Mouse (Mus musculus) stomach, embryonic 15.5 days (tissue): ENCODE results near the gene Pabpc1l. TPM values are rescaled to one million over a fixed set of nuclear protein-coding genes. Genes with fewer than 3 reads are reported as not detected.

Experiments
- ATAC-seq: fragments of 200-750 bp; cut with Nextera tagmentation; 2 replicates; pipeline ENCODE4 v1.8.0; 2017; ENCODE audit warnings: low read depth, moderate number of reproducible peaks, moderate TSS enrichment; ENCODE audit not compliant: insufficient read depth, low FRiP score
- H3K27ac ChIP-seq: fragments of 300-500 bp; sonication (generic); 2 replicates; pipeline ENCODE4 v1.5.1; 2015; ENCODE audit warnings: mild to moderate bottlenecking, inconsistent platforms
- H3K27me3 ChIP-seq: fragments of 300-500 bp; sonication (generic); replicated peaks from 2 replicates; pipeline ENCODE4 v1.6.1; 2015; ENCODE audit warnings: inconsistent platforms
- H3K36me3 ChIP-seq: fragments of 300-500 bp; sonication (generic); 2 replicates; pipeline ENCODE4 v1.6.1; 2015; ENCODE audit warnings: inconsistent platforms
- H3K4me1 ChIP-seq: fragments of 300-500 bp; sonication (generic); 2 replicates; pipeline ENCODE4 v1.6.1; 2015; ENCODE audit warnings: inconsistent platforms
- H3K4me2 ChIP-seq: fragments of 300-500 bp; sonication (generic); 2 replicates; pipeline ENCODE4 v1.6.1; 2015; ENCODE audit warnings: mild to moderate bottlenecking, inconsistent platforms
- H3K4me3 ChIP-seq: fragments of 300-500 bp; sonication (generic); replicated peaks from 2 replicates; pipeline ENCODE4 v1.5.1; 2015; ENCODE audit warnings: inconsistent platforms
- H3K9ac ChIP-seq: fragments of 300-500 bp; sonication (generic); 2 replicates; pipeline ENCODE4 v1.6.1; 2015; ENCODE audit warnings: inconsistent platforms
- H3K9me3 ChIP-seq: fragments of 300-500 bp; sonication (generic); 2 replicates; pipeline ENCODE4 v1.6.1; 2016; ENCODE audit warnings: inconsistent platforms
- WGBS: fragments of 180-500 bp; shearing (Covaris S2); methylation state at CpG from one replicate; pipeline ENCODE4 v1.1.7; 2015; 5-methylcytosine and 5-hydroxymethylcytosine counted together
- polyA plus RNA-seq: library from polyadenylated mRNA; unstranded; fragments of >200 nt; fragmentation: Nextera tagmentation; extraction: Ambion mirVana; gene quantifications from 2 replicates; pipeline ENCODE4 v1.2.1, GENCODE M21; 2015

The Pabpc1l gene
- polyA plus RNA-seq, 1 experiment from 2014 or later = 1.3 TPM

DNA sequence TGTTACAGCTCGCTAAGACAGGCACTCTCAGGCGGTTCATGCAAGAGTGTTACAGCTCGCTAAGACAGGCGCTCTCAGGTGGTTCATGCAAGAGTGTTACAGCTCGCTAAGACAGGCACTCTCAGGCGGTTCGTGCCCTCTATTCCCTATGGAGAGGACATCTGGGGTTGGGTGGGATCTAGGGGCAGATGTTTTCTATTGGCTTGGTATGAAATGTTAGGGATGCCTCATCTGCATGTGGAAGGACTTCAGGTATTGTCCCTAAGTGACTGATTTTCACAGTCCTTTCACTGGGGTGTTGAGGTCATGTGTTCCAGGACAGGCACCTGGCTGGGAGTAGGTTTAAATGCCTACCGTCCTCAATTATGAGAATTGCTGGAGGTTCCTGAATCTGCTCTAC, 17.7 kb upstream of the Pabpc1l start:
- Histone ChIP-seq H3K9ac (no peak overlapping the region), H3K4me3 (no peak overlapping the region), H3K4me1 (peaks cover 17% of the 10 kb centered on the region; the same call in 1 of the 2 replicates), H3K9me3 (no peaks in the 10 kb centered on the region), H3K36me3 (0 out of 2 replicates have a peak, but pooled peaks cover 6% of the 10 kb centered on the region), H3K27ac (no peak overlapping the region), H3K27me3 (no peaks in the 10 kb centered on the region), H3K4me2 (no peak overlapping the region)
- 82% methylated on average over 8 of the region's 8 CpGs for WGBS
- no peak for ATAC-seq

DNA sequence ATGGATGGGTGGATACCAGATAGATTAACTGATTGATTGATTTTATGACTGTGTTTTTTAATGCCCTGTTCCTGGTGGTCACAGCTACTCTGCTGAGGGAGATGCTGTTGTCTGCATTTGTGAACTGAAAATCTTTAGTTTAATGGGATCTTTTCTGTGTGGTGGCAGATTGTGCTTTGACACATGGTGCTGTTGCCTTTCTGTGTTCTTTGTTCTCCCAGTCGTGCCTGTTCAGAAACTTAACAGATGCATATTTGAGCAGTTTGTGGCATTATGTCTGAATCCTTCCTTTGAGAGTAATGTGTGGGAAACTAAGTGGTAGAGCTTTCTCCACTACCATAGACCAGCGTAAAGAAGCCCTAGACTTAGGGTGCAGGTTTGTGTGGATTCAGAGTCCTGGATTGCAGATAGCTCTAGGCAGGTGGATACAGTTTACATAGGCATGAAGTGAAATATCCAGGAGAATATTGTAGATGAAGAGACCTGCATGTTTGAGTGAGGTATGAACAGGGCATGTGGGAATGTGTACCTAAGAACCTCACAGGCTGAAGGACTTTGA, 17.2 kb upstream of the Pabpc1l start:
- no peak overlapping the region for H3K4me2 ChIP-seq

DNA sequence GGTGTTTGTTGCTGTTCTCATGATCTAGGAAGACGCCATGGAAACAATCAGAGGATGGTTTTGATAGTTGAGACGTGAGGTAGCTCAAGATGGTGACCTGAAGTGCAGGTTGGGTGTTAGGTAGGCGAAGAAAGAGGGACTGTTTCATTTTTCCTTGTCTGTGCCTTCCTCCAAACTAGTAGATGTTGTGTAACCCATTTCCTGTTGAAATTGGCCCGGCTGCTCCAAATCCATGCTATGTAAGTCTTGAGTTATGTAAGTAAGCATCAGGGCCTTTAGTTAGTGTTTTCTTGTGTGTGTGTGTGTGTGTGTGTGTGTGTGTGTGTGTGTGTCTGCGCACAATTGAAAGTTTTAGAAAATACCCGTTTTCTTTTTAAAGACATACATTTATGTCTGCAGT, 16.0 kb upstream of the Pabpc1l start:
- no peak for ATAC-seq
- Histone ChIP-seq H3K4me3 (no peak overlapping the region), H3K27ac (no peak overlapping the region), H3K36me3 (peaks cover 12% of the 10 kb centered on the region; the same call in 1 of the 2 replicates), H3K27me3 (no peaks in the 10 kb centered on the region), H3K9me3 (no peaks in the 10 kb centered on the region), H3K4me2 (no peak overlapping the region), H3K4me1 (peaks cover 12% of the 10 kb centered on the region; the same call in 1 of the 2 replicates), H3K9ac (no peak overlapping the region)
- WGBS = 83% methylated on average over 6 of the region's 6 CpGs

More for the DNA sequence above, 17.2 kb upstream of the Pabpc1l start:
- Histone ChIP-seq H3K4me1 (peaks cover 17% of the 10 kb centered on the region; the same call in 1 of the 2 replicates), H3K4me3 (no peak overlapping the region), H3K27me3 (no peaks in the 10 kb centered on the region), H3K9ac (no peak overlapping the region), H3K9me3 (no peaks in the 10 kb centered on the region), H3K36me3 (0 out of 2 replicates have a peak, but pooled peaks cover 6% of the 10 kb centered on the region), H3K27ac (no peak overlapping the region)
- no peak for ATAC-seq
- WGBS = 71% methylated on average over 2 of the region's 2 CpGs

DNA sequence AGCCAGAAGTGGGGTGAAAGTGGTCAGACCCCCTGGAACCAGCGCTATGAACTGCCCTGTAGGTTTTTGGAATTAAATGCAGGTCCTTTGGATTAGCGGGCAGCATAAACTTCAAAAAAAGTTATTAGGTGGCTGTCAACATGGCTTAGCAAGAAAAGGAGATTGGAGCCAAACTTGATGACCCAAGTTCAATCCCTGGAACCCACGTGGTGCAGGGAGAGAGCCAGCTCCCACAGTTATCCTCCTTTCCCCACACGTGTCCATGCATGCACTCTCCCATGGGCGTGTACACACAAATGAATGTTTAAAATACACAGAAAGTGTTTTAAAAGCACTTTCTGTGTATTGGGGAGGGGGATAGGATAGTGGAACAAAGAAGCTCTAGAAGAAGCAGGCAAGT, 14.8 kb upstream of the Pabpc1l start:
- Histone ChIP-seq H3K4me3 (no peak overlapping the region), H3K4me2 (no peak overlapping the region), H3K36me3 (peaks cover 25% of the 10 kb centered on the region), H3K27me3 (no peaks in the 10 kb centered on the region), H3K27ac (no peak overlapping the region), H3K4me1 (peaks cover 8% of the 10 kb centered on the region; the same call in 1 of the 2 replicates), H3K9ac (no peak overlapping the region), H3K9me3 (no peaks in the 10 kb centered on the region)
- 74% methylated on average over 5 of the region's 5 CpGs for WGBS
- ATAC-seq = no peak

DNA sequence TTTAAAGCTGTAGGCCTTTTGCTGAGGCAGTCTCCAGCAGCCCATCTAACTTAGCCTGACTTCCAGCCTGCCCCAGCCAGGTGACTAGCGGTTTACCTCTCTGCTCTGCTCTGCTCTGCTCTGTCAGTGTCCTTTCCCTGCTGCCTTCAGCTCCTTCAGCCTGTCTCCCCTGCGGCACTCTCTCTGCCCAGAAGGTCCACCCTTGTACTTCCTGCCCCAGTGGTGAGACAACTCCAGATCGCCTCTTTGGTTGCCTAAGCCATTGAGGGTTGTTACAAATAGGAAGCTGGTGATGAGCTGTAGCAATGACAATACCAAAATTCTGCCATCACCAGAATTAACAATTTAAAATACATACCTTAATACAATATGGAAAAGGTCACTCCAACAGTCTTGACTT, 14.3 kb upstream of the Pabpc1l start:
- H3K4me1 ChIP-seq = peaks cover 8% of the 10 kb centered on the region; the same call in 1 of the 2 replicates
- H3K9me3 ChIP-seq = no peaks in the 10 kb centered on the region
- H3K36me3 ChIP-seq = peaks cover 29% of the 10 kb centered on the region
- H3K27me3 ChIP-seq = no peaks in the 10 kb centered on the region
- no peak overlapping the region for H3K9ac ChIP-seq
- no peak overlapping the region for H3K4me3 ChIP-seq
- ATAC-seq = no peak
- H3K4me2 ChIP-seq = no peak overlapping the region
- no peak overlapping the region for H3K27ac ChIP-seq
- WGBS = 84% methylated on average over 3 of the region's 3 CpGs

DNA sequence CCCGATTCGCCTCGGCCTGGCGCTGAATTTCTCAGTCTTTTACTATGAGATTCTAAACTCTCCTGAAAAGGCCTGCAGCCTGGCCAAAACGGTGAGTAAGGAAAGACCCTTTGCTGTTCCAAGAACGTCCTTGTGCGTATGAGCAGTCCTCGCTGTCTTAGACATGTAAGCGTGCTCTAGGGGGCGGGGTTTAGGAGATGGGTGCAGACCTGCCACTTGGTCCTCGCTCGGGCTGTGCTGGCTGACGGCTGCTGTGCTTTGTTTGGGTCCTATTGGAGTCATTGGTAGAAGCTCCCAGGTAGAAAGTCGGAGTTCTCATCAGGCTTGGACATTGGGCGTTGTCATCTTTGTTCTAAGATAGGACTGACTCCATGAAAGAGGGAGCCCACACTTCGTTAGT, 9.9 kb upstream of the Pabpc1l start:
- no peak overlapping the region for H3K4me2 ChIP-seq
- no peak overlapping the region for H3K4me3 ChIP-seq
- H3K4me1 ChIP-seq = 0 out of 2 replicates have a peak, but pooled peaks cover under 1% of the 10 kb centered on the region
- peaks cover 59% of the 10 kb centered on the region for H3K36me3 ChIP-seq
- ATAC-seq = no peak
- H3K27ac ChIP-seq = no peak overlapping the region
- H3K9me3 ChIP-seq = no peaks in the 10 kb centered on the region
- H3K27me3 ChIP-seq = no peaks in the 10 kb centered on the region
- no peak overlapping the region for H3K9ac ChIP-seq
- WGBS = 91% methylated on average over 16 of the region's 16 CpGs

DNA sequence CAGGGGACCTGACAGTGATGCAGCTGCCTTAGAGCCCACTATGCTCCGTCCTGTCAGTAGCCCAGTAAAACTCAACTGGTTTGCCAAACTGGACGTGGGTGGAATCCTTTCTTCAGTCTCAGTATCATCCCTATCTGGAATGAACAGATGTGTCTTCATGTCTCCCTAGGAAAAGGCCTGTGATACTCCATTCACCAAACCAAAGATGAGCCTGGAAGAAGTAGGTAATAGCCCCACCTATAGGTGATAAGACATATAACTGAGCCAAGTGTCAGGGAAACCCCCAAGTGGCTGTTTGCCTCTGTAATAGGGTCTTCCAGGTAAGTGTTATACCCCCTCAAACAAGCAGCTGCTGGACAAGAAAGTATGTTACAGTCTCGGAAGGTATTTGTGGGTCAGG, 6.3 kb upstream of the Pabpc1l start:
- peaks cover 47% of the 10 kb centered on the region for H3K36me3 ChIP-seq
- H3K4me1 ChIP-seq = no peaks in the 10 kb centered on the region
- ATAC-seq = no peak
- no peaks in the 10 kb centered on the region for H3K9me3 ChIP-seq
- no peaks in the 10 kb centered on the region for H3K27me3 ChIP-seq
- 88% methylated on average over 3 of the region's 3 CpGs for WGBS
- no peak overlapping the region for H3K27ac ChIP-seq
- no peak overlapping the region for H3K9ac ChIP-seq
- H3K4me3 ChIP-seq = no peak overlapping the region
- H3K4me2 ChIP-seq = no peak overlapping the region

DNA sequence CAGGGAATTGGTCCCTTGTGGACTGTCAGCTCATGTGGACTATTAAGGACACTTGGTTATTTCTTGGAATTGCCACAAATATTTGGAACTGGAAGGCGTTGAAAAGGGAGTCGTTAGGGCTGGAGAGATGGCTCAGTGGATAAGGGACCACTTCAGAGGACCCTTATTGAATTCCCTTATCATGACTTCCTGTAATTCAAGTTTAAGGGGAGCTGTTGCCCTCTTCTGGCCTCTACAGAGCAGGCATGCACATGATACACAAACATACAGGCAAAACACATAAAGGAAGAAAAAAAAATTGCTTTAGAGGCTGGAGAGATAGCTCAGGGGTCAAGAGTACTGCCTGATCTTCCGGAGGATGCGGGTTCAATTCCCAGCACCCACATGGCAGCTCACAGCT, 5.3 kb upstream of the Pabpc1l start:
- H3K27ac ChIP-seq = no peak overlapping the region
- H3K4me1 ChIP-seq = no peaks in the 10 kb centered on the region
- no peaks in the 10 kb centered on the region for H3K27me3 ChIP-seq
- H3K36me3 ChIP-seq = peaks cover 39% of the 10 kb centered on the region
- ATAC-seq = no peak
- no peak overlapping the region for H3K4me3 ChIP-seq
- H3K4me2 ChIP-seq = no peak overlapping the region
- H3K9ac ChIP-seq = no peak overlapping the region
- no peaks in the 10 kb centered on the region for H3K9me3 ChIP-seq
- 79% methylated on average over 4 of the region's 4 CpGs for WGBS

DNA sequence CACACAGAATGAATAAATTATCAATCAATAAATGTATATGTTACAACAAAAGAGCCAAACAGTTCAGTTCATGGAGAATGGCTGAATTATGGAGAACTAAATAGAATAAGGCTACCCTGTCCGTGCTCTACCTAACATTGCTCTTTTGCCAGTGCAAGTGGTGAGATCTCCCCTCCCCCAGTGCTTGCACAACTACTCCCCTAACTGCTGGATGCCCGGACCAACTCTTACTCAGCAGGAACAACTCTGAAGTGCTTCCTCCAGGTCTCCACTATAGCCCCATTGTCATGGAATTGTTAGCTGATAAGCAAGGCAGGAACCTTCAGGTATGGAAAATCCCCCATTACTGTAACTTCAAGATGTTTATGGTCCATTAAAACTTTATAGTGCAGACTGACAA, 3.1 kb upstream of the Pabpc1l start:
- no peak for ATAC-seq
- WGBS = 51% methylated on average over 2 of the region's 2 CpGs

DNA sequence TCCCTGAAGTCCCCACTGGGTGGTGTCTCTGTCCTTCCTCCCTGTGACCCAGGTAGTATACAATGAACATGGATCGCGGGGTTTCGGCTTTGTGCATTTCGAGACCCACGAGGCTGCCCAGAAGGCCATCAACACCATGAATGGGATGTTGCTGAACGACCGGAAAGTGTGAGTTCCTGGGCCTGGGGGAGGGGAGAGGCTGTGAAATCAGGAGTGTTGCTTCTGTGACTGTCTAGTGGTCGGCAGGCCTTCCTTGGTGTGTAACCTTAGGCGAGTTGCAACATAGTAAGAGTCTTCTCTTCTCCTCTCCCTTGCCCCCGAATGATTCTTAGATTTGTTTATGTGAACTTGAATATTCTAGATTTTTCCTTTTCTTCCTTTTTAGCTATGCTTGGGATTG, 5.9 kb downstream of the Pabpc1l start:
- Histone ChIP-seq H3K9ac (no peak overlapping the region), H3K4me1 (no peaks in the 10 kb centered on the region), H3K36me3 (no peaks in the 10 kb centered on the region), H3K4me2 (no peak overlapping the region), H3K27me3 (no peaks in the 10 kb centered on the region), H3K27ac (no peak overlapping the region), H3K9me3 (no peaks in the 10 kb centered on the region), H3K4me3 (no peak overlapping the region)
- ATAC-seq = no peak
- WGBS = 66% methylated on average over 10 of the region's 10 CpGs

More for the DNA sequence above, 3.1 kb upstream of the Pabpc1l start:
- peaks cover 22% of the 10 kb centered on the region for H3K36me3 ChIP-seq
- no peak overlapping the region for H3K4me2 ChIP-seq
- H3K27me3 ChIP-seq = no peaks in the 10 kb centered on the region
- no peak overlapping the region for H3K9ac ChIP-seq
- H3K4me1 ChIP-seq = no peaks in the 10 kb centered on the region
- no peak overlapping the region for H3K4me3 ChIP-seq
- no peak overlapping the region for H3K27ac ChIP-seq
- no peaks in the 10 kb centered on the region for H3K9me3 ChIP-seq

DNA sequence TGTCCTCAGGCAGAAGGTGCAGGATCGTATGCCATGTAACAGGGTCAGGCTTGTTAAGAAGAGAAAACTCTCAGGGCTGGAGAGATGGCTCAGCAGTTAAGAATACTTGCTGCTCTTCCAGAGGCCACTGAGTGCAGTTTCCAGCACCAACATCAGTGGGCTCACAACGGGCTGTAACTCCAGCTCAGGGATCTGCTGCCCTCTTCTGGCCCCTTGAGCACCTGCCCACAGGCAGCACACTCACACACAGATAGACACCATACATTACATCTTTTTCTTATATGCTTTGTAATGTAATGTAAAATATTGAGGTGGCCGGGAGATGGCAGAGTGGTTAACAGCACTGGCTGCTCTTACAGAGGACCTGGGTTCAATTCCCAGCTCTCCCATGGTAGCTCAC, 7.7 kb downstream of the Pabpc1l start:
- H3K27ac ChIP-seq = no peak overlapping the region
- H3K9ac ChIP-seq = no peak overlapping the region
- H3K4me3 ChIP-seq = no peak overlapping the region
- H3K9me3 ChIP-seq = no peaks in the 10 kb centered on the region
- no peaks in the 10 kb centered on the region for H3K36me3 ChIP-seq
- H3K4me2 ChIP-seq = no peak overlapping the region
- no peaks in the 10 kb centered on the region for H3K27me3 ChIP-seq
- H3K4me1 ChIP-seq = no peaks in the 10 kb centered on the region
- 83% methylated on average over 3 of the region's 3 CpGs for WGBS
- no peak for ATAC-seq

DNA sequence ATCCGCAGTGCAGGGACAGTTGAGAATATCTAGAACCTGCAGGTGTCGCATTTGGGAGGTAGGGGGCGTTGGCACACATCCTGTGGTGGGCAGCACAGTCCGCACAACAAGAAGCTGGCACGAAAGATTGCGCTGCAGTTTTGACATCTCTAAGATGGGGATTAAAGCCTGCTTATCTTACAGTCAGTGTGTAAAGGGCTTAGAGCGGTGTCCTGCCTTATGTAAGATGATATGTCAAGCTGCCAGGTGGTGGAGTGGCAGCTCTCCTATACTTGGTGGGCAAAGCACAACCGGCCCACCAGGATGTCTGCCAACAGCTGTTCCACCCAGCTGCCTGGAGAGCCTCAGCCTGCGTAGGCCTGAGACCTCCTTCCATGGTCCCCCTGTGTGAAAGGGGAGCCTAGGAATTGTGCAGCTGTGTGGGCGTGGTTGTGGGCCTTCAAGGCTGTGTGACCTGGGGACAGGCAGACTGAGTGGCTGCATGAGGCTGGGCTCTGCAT, 11.3 kb downstream of the Pabpc1l start:
- H3K27ac ChIP-seq = no peak overlapping the region
- H3K4me3 ChIP-seq = no peak overlapping the region
- no peak overlapping the region for H3K9ac ChIP-seq
- 40% methylated on average over 10 of the region's 10 CpGs for WGBS
- H3K9me3 ChIP-seq = no peaks in the 10 kb centered on the region
- no peak overlapping the region for H3K4me2 ChIP-seq
- ATAC-seq = no peak
- no peaks in the 10 kb centered on the region for H3K27me3 ChIP-seq
- H3K4me1 ChIP-seq = no peaks in the 10 kb centered on the region
- H3K36me3 ChIP-seq = no peaks in the 10 kb centered on the region
